Mouse (Mus musculus): ENCODE data around the gene Fkbp8. TPM values are rescaled to one million over a fixed set of nuclear protein-coding genes. Genes with fewer than 3 reads are reported as not detected.

Gene Fkbp8
- total RNA-seq, 4 experiments from 2014 or later, result 113 to 123 (median 120) TPM

- DNase-seq (ENCODE audit: low spot score in 2 of 2), result no peak
Observed at GRCm38 (mm10) chr8:70555079-70555747, 27.7 kb downstream of the Fkbp8 start.

- DNase-seq (ENCODE audit: low spot score in 2 of 2), result no peak
Observed at GRCm38 (mm10) chr8:70558334-70558733, 30.8 kb downstream of the Fkbp8 start.

- DNase-seq (ENCODE audit: low spot score in 2 of 2), result no peak
Observed at GRCm38 (mm10) chr8:70558983-70559382, 31.5 kb downstream of the Fkbp8 start.

DNA sequence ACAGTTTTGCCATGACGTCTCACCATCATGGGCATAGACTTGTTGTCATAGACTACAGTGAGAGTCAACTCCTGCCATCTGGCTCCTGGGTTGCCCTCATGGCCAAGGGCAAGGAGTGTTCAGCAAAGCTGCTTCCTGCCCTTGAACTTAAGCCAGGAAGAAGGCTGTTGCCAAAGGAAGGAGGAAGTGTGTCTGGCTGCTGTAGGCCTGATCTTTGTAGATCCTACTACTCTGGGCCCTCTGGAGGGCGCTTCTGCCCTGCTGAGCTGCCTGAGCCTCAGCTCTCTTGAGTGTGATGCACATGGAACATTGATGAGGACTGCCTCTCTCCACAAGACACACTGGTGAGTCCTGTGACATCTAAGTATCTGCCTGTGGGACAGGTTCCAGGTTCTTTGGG, 32.6 kb downstream of the Fkbp8 start:
- peak; percentile 48 to 57 for DNase-seq (ENCODE audit: low spot score in 2 of 2)

GRCm38 (mm10) chr8:70560564-70560963, 33.0 kb downstream of the Fkbp8 start:
- no peak for DNase-seq (ENCODE audit: low spot score in 2 of 2)

- no peak for DNase-seq (ENCODE audit: low spot score in 2 of 2)
Observed at GRCm38 (mm10) chr8:70561357-70561756, 33.8 kb downstream of the Fkbp8 start.

DNA sequence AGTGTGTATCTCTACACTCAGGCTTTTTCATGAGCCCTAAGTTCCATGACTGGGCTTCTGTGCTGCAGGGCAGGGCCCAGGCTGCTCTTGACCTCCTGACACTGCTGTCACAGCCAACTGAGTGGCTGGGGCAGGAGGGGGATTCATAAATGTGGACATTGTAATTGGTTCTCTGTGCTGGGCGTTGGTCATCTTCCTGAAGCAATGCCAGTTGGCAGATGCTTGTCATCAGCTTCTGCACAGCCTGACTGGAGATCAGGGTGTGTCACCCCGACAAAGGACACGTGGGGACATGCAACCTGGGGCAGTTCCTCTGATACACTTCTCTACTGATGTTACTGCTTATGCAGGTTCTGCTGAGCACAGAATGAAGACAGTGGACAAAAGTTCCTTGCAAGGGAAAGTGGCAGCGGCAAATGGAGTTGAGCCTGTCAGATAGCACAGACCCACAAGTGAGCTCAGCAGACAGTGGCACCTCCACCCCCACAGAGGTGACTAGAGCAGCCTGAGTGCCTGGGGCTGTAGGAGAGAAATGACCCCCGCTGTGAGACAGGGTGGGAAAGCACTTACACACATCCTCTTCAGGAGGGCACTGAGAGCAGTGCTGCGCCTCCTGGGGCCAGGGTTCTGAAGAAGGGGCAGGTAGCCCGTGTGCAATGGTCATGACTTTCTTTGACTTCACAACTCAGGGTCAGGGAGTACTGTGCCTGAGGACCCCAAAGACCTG, 34.4 kb downstream of the Fkbp8 start:
- DNase-seq (ENCODE audit: low spot score in 2 of 2), result peak; percentile 39 to 58

GRCm38 (mm10) chr8:70562802-70563201, 35.3 kb downstream of the Fkbp8 start:
- no peak for DNase-seq (ENCODE audit: low spot score in 2 of 2)

DNA sequence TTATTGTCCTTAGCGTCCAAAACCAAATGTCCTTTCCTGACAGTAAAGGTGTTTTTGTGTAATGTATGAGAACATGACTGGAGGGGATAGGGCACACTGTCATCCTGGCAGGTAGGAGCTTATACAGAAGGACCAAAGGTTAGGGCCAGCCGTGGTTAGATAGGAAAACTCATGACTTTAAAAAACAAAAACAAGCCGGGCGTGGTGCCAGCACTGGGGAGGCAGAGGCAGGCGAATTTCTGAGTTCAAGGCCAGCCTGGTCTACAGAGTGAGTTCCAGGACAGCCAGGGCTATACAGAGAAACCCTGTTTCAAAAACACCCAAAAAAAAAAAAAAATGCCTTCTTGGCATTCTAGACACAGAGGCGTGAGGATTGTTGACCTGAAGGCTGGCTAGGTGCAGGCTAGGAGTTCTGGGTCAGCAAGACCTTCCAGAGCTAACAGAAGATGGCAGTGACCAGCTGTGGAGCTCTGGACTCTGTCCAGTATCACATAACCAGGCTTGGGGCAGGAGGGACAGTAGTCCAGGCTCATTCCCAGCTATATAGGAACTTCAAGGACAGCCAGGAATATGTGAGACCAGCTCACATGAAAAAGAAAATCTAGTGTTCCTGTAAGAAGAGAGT, 36.4 kb downstream of the Fkbp8 start:
- DNase-seq (ENCODE audit: low spot score in 2 of 2), result no peak

- no peak for DNase-seq (ENCODE audit: low spot score in 2 of 2)
Observed at GRCm38 (mm10) chr8:70564696-70565235, 37.2 kb downstream of the Fkbp8 start.

DNA sequence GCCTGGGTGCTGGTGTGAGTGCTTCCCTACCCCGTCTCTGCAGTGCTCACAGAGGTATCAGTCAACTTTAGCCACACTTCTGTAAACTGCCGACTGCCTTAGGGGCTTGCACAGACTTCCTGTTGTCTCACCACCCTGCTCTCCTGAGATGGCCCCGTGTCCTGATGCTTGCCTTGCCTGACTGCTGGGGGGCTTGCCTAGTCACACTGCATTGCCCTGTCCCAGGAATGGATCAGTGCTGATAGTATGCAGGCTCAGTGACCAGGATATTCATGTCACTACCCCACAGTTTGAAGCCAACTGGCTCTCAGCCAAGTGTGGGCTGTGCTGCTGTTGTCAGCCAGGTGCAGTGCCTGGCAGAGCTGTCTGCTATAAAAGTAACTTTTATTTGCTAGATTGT, 38.0 kb downstream of the Fkbp8 start:
- DNase-seq (ENCODE audit: low spot score in 2 of 2), result no peak

DNA sequence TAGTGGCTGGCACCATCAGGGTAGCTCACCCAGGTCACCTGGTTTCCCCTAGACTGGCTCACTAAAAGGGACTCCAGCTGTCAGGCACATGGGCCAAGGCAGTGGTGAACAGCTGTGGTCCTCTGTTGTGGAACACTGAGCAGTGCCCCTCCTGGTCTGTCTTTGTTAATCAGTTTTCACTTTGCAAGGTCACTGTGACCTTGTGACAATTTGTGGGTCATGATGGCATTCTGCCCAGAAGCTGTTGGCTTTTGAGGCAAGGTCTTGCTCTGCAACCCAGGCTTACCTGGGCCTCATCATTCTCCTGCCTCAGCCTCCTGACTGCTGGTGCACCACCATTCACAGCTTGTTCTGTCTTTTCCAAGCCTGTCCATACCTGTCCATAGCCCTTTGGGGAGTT, 42.8 kb downstream of the Fkbp8 start:
- DNase-seq (ENCODE audit: low spot score in 2 of 2), result no peak

DNA sequence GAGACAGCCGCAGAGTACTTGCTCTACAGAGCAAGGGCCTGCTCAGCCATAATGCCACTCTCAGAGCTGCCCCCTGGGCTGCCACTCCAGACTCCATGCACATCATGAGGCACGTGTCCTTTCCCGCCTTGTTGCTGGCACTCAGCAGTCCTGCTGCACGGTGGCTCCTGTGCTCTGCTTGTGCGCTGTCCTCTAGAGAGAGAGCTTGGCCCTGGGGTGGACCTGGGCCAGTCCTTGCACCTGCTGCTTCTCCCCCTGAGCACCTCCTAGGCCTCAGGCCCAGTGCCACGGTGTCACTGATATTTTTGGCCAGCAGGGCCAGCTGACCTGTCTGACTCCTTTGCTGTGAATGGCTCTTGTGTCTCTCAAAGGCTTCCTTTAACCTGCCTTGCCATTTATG, 43.5 kb downstream of the Fkbp8 start:
- peak; percentile 82 to 89 for DNase-seq (ENCODE audit: low spot score in 2 of 2)

- DNase-seq (ENCODE audit: low spot score in 2 of 2), result no peak
Observed at GRCm38 (mm10) chr8:70574302-70574701, 46.8 kb downstream of the Fkbp8 start.

DNA sequence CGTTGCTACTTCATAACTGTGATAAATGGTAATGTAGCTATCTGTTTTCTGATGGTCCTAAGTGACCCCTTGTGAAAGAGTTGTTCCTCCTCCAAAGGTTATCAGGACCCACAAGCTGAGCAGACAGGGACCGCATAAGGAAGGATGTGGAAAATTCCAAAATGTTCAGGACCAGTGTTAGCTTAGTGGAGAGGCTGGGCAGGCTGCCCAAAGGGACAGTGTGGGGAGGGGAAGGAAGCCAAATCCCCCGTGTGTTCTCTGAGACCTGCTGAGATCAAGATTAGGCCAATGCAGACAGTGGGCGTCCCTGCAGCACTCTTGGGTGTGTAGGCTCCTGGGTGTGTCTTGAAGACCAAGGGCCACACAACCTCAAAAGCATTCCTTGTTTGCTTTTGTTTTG, 47.4 kb downstream of the Fkbp8 start:
- no peak for DNase-seq (ENCODE audit: low spot score in 2 of 2)

GRCm38 (mm10) chr8:70577207-70577606, 49.7 kb downstream of the Fkbp8 start:
- DNase-seq (ENCODE audit: low spot score in 2 of 2), result no peak

GRCm38 (mm10) chr8:70583476-70584387, 56.2 kb downstream of the Fkbp8 start:
- peak in 1 of 2 experiments; percentile 68 for DNase-seq (ENCODE audit: low spot score in 2 of 2)

GRCm38 (mm10) chr8:70584606-70585257, 57.2 kb downstream of the Fkbp8 start:
- no peak for DNase-seq (ENCODE audit: low spot score in 2 of 2)
